Mouse (Mus musculus) thymus, adult 2 months (tissue): ENCODE measurements at regions not wholly inside any gene's neighbourhood (a gene's known extent, or its start where the extent isn't known, plus 50 kb on each side); places are given as distances from the start of the nearest gene placed in this dataset.

ENCODE experiments used
- CTCF ChIP-seq: fragments of 200-500 bp; IDR thresholded peaks from 2 replicates; pipeline ENCODE4 v1.5.1; 2012; ENCODE audit warnings: mild to moderate bottlenecking, control low read depth, low read length, moderate library complexity, borderline replicate concordance; ENCODE audit not compliant: control insufficient read depth, poor library complexity, insufficient read depth; ENCODE audit errors: extremely low read depth
- POLR2A ChIP-seq: fragments of 200-500 bp; IDR thresholded peaks from 2 replicates; pipeline ENCODE4 v1.6.1; 2012; ENCODE audit warnings: mild to moderate bottlenecking, low read length, control low read depth, moderate library complexity; ENCODE audit not compliant: control insufficient read depth, poor library complexity, insufficient read depth; ENCODE audit errors: extremely low read depth

GRCm38 (mm10) chr12:26802542-26802941 is 333.5 kb downstream of the Cmpk2 start:
- TF ChIP-seq POLR2A (no peak), CTCF (no peak)
